Mouse (Mus musculus) MN1 (cell line): ENCODE measurements at regions not wholly inside any gene's neighbourhood (a gene's known extent, or its start where the extent isn't known, plus 50 kb on each side); places are given as distances from the start of the nearest gene placed in this dataset.

Experiments used
- DNase-seq: peaks from one replicate; pipeline ENCODE4 v3.0.0-alpha.2; 2016; ENCODE audit warnings: low spot score

GRCm38 (mm10) chr2:169351547-169351946 lies 236.0 kb downstream of the Gm11011 start:
- no peak for DNase-seq

- no peak for DNase-seq
Measured at GRCm38 (mm10) chr2:169346107-169346506, 241.4 kb downstream of the Gm11011 start.

- DNase-seq = no peak
Measured at GRCm38 (mm10) chr2:169319521-169319920, 268.0 kb downstream of the Gm11011 start.

- DNase-seq = no peak
Measured at GRCm38 (mm10) chr2:169314396-169314930, 273.1 kb downstream of the Gm11011 start.

- DNase-seq = peak; percentile 58
Measured at GRCm38 (mm10) chr2:169311821-169312220, 275.7 kb downstream of the Gm11011 start.

DNA sequence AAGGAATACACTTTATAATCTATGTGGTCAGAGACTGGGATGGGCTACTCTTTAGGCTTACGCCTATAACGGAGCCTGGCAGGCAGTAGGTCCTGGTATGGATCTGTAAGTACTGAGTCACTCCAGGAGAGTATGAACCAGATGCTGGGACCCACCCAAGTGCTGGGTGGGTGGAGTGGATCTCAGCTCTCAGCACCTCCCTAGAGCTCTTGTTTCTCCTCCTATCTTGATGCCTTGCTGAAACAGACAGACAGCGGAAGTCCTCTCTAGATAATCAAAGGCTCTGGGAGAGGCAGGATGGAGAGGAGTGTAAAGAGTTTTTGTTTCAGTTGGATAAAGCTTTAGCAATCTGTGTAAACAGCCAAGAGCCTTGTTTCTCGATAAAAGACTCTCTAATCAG lies 276.2 kb downstream of the Gm11011 start:
- DNase-seq = peak; percentile 68

DNA sequence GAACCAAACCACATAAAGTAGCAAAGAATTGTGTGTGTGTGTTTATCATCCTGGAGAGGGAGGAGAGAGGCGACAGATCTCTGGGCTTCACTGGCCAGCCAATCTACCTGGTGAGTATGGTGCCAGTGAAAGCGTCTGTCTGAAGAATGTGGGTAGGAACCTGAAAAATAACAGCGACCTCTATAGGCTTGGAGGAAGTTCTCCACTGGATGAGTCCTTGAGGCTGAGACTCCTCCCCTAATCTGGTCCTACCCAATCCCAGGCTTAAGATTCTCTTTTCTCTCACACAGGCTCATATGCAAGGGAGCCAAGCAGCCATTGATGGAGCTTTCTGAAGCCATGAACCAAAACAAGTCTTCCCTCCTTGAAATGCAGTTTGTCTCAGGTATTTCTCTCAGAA lies 283.2 kb downstream of the Gm11011 start:
- DNase-seq = no peak

- no peak for DNase-seq
Measured at GRCm38 (mm10) chr2:169300966-169301365, 286.6 kb downstream of the Gm11011 start.

DNA sequence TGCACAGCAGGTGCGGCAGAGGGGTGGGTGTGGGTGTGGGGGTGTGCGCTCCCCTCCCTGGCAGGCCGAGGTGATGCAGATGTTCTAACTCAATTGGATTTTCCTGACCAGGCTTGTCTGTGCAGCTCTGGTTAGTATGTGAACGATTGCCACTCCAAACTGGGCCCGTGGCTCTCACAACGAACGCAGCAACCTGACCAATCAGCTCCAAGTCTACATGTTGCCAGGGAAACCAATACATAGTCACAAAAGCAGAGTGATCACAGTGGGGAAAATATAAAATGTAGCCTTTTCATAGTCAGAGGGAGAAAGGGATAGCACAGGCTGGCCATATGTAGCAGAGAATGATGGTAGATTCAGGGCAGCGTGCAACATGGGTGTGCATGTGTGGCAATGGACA lies 287.1 kb downstream of the Gm11011 start:
- no peak for DNase-seq

- DNase-seq = no peak
Measured at GRCm38 (mm10) chr2:169297841-169298627, 289.5 kb downstream of the Gm11011 start.

- no peak for DNase-seq
Measured at GRCm38 (mm10) chr2:169297226-169297625, 290.3 kb downstream of the Gm11011 start.

DNA sequence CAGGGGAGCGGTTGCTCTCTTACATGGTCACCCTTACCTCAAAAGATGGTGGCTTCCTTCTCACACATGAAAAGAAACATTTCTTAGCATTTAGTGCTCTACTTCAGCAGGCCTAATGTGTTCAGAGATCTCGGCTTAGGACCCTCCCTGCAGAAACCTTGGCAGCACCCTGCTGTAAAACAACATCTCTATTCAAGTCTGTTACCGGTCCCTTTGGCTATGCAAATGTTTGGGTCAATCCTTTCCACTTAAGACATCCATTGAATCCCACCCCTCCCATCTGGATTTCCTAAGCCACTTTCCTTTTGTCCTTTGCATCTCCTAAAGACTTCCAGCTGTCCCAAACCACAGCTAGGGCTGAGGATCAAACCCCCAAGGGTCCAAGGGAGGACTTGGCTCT lies 294.2 kb downstream of the Gm11011 start:
- DNase-seq = no peak

- DNase-seq = no peak
Measured at GRCm38 (mm10) chr2:169288891-169289605, 298.5 kb downstream of the Gm11011 start.

- DNase-seq = no peak
Measured at GRCm38 (mm10) chr2:169286701-169287100, 300.8 kb downstream of the Gm11011 start.

GRCm38 (mm10) chr2:169282508-169283117 lies 304.9 kb downstream of the Gm11011 start:
- no peak for DNase-seq

DNA sequence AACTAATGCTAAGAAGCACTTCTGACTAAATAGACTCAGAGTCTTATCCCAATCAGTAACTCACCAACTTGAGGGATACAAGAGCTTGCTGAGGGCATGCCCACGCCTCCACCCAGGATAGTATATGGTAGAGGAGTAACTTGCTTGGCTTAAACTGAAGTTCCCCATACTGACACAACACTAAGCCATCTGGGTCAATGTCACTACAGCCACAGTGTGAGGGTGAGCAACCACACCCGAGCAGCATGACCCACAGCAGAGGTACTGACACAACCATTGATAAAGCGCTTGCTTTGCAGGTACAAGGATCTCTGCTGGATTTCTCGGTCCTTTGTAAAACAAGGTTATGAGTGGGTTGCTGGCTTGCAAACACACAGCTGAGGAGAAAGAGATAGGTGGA lies 312.2 kb downstream of the Gm11011 start:
- DNase-seq = no peak

GRCm38 (mm10) chr2:169274101-169274500 lies 313.4 kb downstream of the Gm11011 start:
- DNase-seq = no peak

GRCm38 (mm10) chr2:169272622-169273021 lies 314.9 kb downstream of the Gm11011 start:
- no peak for DNase-seq

GRCm38 (mm10) chr2:169272018-169272417 lies 315.5 kb downstream of the Gm11011 start:
- DNase-seq = no peak

GRCm38 (mm10) chr2:169260636-169261035 lies 305.2 kb upstream of the Zfp64 start:
- no peak for DNase-seq

- no peak for DNase-seq
Measured at GRCm38 (mm10) chr2:169244572-169244971, 289.2 kb upstream of the Zfp64 start.

- DNase-seq = no peak
Measured at GRCm38 (mm10) chr2:169243981-169244380, 288.6 kb upstream of the Zfp64 start.

DNA sequence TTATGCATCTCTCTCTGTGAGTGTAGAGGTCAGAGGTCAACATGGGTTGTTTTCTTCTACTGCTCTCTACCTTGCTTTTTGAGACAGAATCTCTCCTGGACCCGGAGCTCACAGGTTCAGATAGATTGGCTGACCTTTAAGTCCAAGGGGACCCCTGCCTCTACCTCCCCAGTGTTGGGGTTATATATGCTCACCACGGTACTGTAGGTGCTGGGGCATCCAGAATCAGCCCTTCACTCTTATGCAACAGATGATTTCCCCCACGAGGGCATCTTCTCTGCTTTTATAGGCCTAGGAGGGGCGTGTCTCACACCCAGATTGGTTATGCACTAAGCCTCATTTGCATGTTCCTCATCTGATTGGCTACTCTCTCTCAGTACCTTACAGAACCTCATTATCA lies 282.5 kb upstream of the Zfp64 start:
- no peak for DNase-seq
